Mouse (Mus musculus): ENCODE data around the gene Wdcp.
"Not testable (repeated sequence)": the region's sequence is repeated elsewhere in the genome, so short reads cannot be mapped to it uniquely, and the experiment has no call there.

The Wdcp gene

GRCm38 (mm10) chr12:4872273-4872672 lies 29.2 kb downstream of the Wdcp start:
- no peak for DNase-seq

- DNase-seq, result no peak
These were observed 29.9 kb downstream of the Wdcp start for GRCm38 (mm10) chr12:4872983-4873477.

- DNase-seq, result no peak
These were observed 30.4 kb downstream of the Wdcp start for GRCm38 (mm10) chr12:4873531-4873930.

GRCm38 (mm10) chr12:4874161-4874927 lies 31.2 kb downstream of the Wdcp start, which contains the start of gene Mfsd2b:
Mfsd2b (minus strand) TSS chr12:4874359.
- peak; percentile 31 for DNase-seq

GRCm38 (mm10) chr12:4875623-4876022 lies 32.5 kb downstream of the Wdcp start:
- DNase-seq, result no peak

- DNase-seq, result no peak
These were observed 35.2 kb downstream of the Wdcp start for GRCm38 (mm10) chr12:4878296-4878783.

GRCm38 (mm10) chr12:4879048-4879447 lies 35.9 kb downstream of the Wdcp start:
- no peak for DNase-seq

- no peak for DNase-seq
These were observed 39.0 kb downstream of the Wdcp start for GRCm38 (mm10) chr12:4882086-4882485.

- DNase-seq, result no peak
These were observed 42.0 kb downstream of the Wdcp start for GRCm38 (mm10) chr12:4885062-4885461.

GRCm38 (mm10) chr12:4886581-4886980 lies 43.5 kb downstream of the Wdcp start:
- not testable (repeated sequence) for DNase-seq

- no peak for DNase-seq
These were observed 45.6 kb downstream of the Wdcp start for GRCm38 (mm10) chr12:4888739-4889138.

- no peak for DNase-seq
These were observed 46.1 kb downstream of the Wdcp start for GRCm38 (mm10) chr12:4889251-4889650.

GRCm38 (mm10) chr12:4889891-4890290 lies 46.8 kb downstream of the Wdcp start:
- no peak for DNase-seq

GRCm38 (mm10) chr12:4898024-4898423 lies 54.9 kb downstream of the Wdcp start:
- no peak for DNase-seq

GRCm38 (mm10) chr12:4905946-4906345 lies 62.8 kb downstream of the Wdcp start:
- peak; percentile 57 for DNase-seq

- no peak for DNase-seq
These were observed 63.4 kb downstream of the Wdcp start for GRCm38 (mm10) chr12:4906476-4906875.

- DNase-seq, result peak; percentile 94
These were observed 64.1 kb downstream of the Wdcp start, which contains the start of gene Ubxn2a for GRCm38 (mm10) chr12:4906951-4907906. Ubxn2a (minus strand) TSS chr12:4907705.

- DNase-seq, result no peak
These were observed 65.3 kb downstream of the Wdcp start for GRCm38 (mm10) chr12:4908391-4908790.
